Mouse (Mus musculus) embryo, embryonic 11.5 days (tissue): Measurements from ENCODE around the gene Hspa2.
A peak's percentile ranks its signal among the peaks of the same experiment; 100 is the strongest.

ENCODE experiments used
- DNase-seq: peaks from one replicate; pipeline ENCODE4 v3.0.0-alpha.2; 2012; ENCODE audit warnings: low read depth, low spot score

Gene Hspa2

GRCm38 (mm10) chr12:76403886-76404537 lies at the start of gene Hspa2:
Gene Hspa2 (plus strand): TSS chr12:76404176.
- peak; percentile 98 for DNase-seq

GRCm38 (mm10) chr12:76360868-76361267 lies 43.1 kb upstream of the Hspa2 start:
- DNase-seq: no peak

GRCm38 (mm10) chr12:76361405-76362302 lies 42.3 kb upstream of the Hspa2 start:
- no peak for DNase-seq

GRCm38 (mm10) chr12:76362303-76362676 lies 41.7 kb upstream of the Hspa2 start:
- no peak for DNase-seq

GRCm38 (mm10) chr12:76366276-76366675 lies 37.7 kb upstream of the Hspa2 start:
- no peak for DNase-seq

GRCm38 (mm10) chr12:76367096-76367995 lies 36.6 kb upstream of the Hspa2 start:
- peak; percentile 49 for DNase-seq

- no peak for DNase-seq
Observed at GRCm38 (mm10) chr12:76368201-76368789, 35.7 kb upstream of the Hspa2 start.

- no peak for DNase-seq
Observed at GRCm38 (mm10) chr12:76368790-76369205, 35.2 kb upstream of the Hspa2 start.

- DNase-seq: peak; percentile 80
Observed at GRCm38 (mm10) chr12:76369206-76369977, 34.6 kb upstream of the Hspa2 start, which contains the start of gene Zbtb25. Gene Zbtb25 (minus strand): TSS chr12:76369602.

- DNase-seq: peak; percentile 55
Observed at GRCm38 (mm10) chr12:76369978-76370830, 33.8 kb upstream of the Hspa2 start, which contains the start of gene Zbtb1. Gene Zbtb1 (plus strand): TSS chr12:76370266.

GRCm38 (mm10) chr12:76370831-76371571 lies 33.0 kb upstream of the Hspa2 start:
- peak; percentile 62 for DNase-seq

GRCm38 (mm10) chr12:76372046-76372445 lies 31.9 kb upstream of the Hspa2 start:
- no peak for DNase-seq

GRCm38 (mm10) chr12:76372881-76373818 lies 30.8 kb upstream of the Hspa2 start:
- no peak for DNase-seq

GRCm38 (mm10) chr12:76373991-76374390 lies 30.0 kb upstream of the Hspa2 start:
- DNase-seq: no peak

- DNase-seq: no peak
Observed at GRCm38 (mm10) chr12:76374911-76375310, 29.1 kb upstream of the Hspa2 start.

GRCm38 (mm10) chr12:76375506-76375905 lies 28.5 kb upstream of the Hspa2 start:
- DNase-seq: no peak

GRCm38 (mm10) chr12:76376649-76377048 lies 27.3 kb upstream of the Hspa2 start:
- DNase-seq: no peak

- no peak for DNase-seq
Observed at GRCm38 (mm10) chr12:76377059-76377458, 26.9 kb upstream of the Hspa2 start.
